Mouse (Mus musculus) CH12.LX (cell line): ENCODE measurements at regions not wholly inside any gene's neighbourhood (a gene's known extent, or its start where the extent isn't known, plus 50 kb on each side); places are given as distances from the start of the nearest gene placed in this dataset.

Experiments
- CHD2 ChIP-seq: IDR thresholded peaks from 2 replicates; pipeline ENCODE4 v1.6.1; 2011; ENCODE audit warnings: low read length, improper control_type of control experiment
- CTCF ChIP-seq, 2 experiments: IDR thresholded peaks in 1 of 2; conservative IDR thresholded peaks in 1 of 2; 2 replicates each; pipeline ENCODE4 v1.5.1; 2011 to 2012; ENCODE audit warnings: low read depth in 2 of 2, low read length in 2 of 2, improper control_type of control experiment in 1 of 2, inconsistent platforms in 1 of 2, mild to moderate bottlenecking in 1 of 2, moderate library complexity in 1 of 2
- ETS1 ChIP-seq: conservative IDR thresholded peaks from 2 replicates; pipeline ENCODE4 v1.6.1; 2012; ENCODE audit warnings: low read depth, mild to moderate bottlenecking, inconsistent platforms, low read length, improper control_type of control experiment, moderate library complexity
- IRF4 ChIP-seq: IDR thresholded peaks from 2 replicates; pipeline ENCODE4 v1.6.1; 2014; ENCODE audit warnings: low read depth, mild to moderate bottlenecking, inconsistent platforms, low read length, improper control_type of control experiment
- MAFK ChIP-seq: IDR thresholded peaks from 2 replicates; pipeline ENCODE4 v1.6.1; 2011; ENCODE audit warnings: low read length, improper control_type of control experiment; ENCODE audit not compliant: insufficient replicate concordance
- MXI1 ChIP-seq: IDR thresholded peaks from 2 replicates; pipeline ENCODE4 v1.6.1; 2011; ENCODE audit warnings: mild to moderate bottlenecking, low read depth, low read length, improper control_type of control experiment
- POLR2A ChIP-seq: IDR thresholded peaks from 2 replicates; pipeline ENCODE4 v1.6.1; 2011; ENCODE audit warnings: low read depth, mild to moderate bottlenecking, improper control_type of control experiment, low read length
- POLR2AphosphoS2 ChIP-seq: IDR thresholded peaks from 2 replicates; pipeline ENCODE4 v1.6.1; 2011; ENCODE audit warnings: low read depth, low read length, improper control_type of control experiment
- USF1 ChIP-seq: IDR thresholded peaks from 2 replicates; pipeline ENCODE4 v1.6.1; 2014; ENCODE audit warnings: low read depth, mild to moderate bottlenecking, inconsistent platforms, low read length, improper control_type of control experiment
- ZC3H11A ChIP-seq: IDR thresholded peaks from 2 replicates; pipeline ENCODE4 v1.6.1; 2012; ENCODE audit warnings: low read depth, mild to moderate bottlenecking, inconsistent platforms, low read length, improper control_type of control experiment

DNA sequence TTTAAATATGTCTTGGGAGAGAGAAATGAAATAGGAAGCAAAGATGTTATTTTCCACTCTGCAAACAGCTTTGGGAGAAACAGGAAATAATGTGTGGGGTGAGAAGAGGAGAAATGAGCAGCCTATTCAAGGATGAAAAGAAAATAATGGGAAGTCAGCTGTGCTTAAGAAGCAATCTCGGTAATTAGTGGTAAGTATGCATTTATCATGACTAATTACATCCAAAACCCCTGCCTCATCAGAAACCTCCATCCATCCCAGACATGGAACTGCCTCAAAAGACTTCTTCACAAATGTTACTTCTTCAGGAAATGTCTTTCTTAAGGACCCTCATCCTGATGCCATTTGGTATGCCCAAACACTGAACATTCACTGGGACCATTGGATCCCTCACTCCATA lies 699.7 kb downstream of the Rapgef2 start:
- TF ChIP-seq POLR2A (no peak), USF1 (no peak), IRF4 (no peak), MXI1 (no peak), CHD2 (no peak), ETS1 (no peak), MAFK (no peak), POLR2AphosphoS2 (no peak), ZC3H11A (no peak), CTCF (conservative IDR thresholded peaks at IDR 0.05 in 1 of 2, IDR thresholded peaks at IDR 0.05 in 1 of 2; ENCODE audit: low read depth in 2 of 2, low read length in 2 of 2) (no peak)
